Mouse (Mus musculus): ENCODE measurements around the gene Zdhhc19.

Gene Zdhhc19

DNA sequence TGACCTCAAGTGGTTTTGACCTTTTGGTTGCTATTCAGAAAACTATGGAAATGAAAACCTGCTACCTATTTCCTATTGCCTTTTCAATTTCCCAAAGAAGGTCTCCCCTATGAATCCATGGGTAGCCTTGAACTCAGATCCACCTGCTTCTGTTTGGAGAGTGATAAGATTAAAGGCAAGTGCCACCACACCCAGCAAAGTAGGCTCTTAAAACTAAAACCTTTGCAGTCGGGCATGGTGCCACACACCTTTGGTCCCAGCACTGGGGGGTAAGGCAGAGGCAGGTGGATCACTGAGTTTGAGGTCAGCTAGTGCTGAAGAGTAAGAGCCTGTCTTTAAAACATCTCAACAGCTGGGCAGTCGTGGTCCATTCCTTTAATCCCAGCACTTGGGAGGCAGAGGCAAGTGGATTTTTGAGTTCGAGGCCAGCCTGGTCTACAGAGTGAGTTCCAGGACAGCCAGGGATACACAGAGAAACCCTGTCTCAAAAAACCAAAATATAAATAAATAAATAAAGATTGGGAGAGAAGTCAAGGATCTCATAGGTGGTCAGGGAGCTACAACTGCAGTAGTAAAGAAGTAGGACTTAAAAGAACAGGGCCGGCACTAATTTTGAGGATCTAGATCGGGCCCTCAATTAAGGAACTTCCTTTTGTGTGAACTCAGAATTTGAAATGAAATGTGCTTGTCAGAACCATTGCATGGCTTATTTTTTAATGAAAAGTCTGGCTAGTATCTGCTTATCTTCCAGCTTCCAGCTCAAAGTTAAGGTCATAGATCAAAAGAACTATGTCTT lies 114.6 kb downstream of the Zdhhc19 start:
- peak; percentile 11 to 13 for DNase-seq
